Mouse (Mus musculus) bone marrow, adult 2 months (tissue): ENCODE measurements at regions not wholly inside any gene's neighbourhood (a gene's known extent, or its start where the extent isn't known, plus 50 kb on each side); places are given as distances from the start of the nearest gene placed in this dataset.

Experiments used
- H3K27ac ChIP-seq: fragments of 200-500 bp; 2 replicates; pipeline ENCODE4 v1.5.1; 2012; ENCODE audit warnings: low read depth, mild to moderate bottlenecking, control low read depth, inconsistent platforms, low read length; ENCODE audit not compliant: control insufficient read depth, poor library complexity, insufficient read depth
- H3K4me1 ChIP-seq: fragments of 200-500 bp; 2 replicates; pipeline ENCODE4 v1.6.1; 2011; ENCODE audit warnings: low read length; ENCODE audit not compliant: control insufficient read depth, insufficient read depth
- H3K4me3 ChIP-seq: fragments of 200-500 bp; replicated peaks from 2 replicates; pipeline ENCODE3; 2011; ENCODE audit warnings: mild to moderate bottlenecking, low read depth, low read length, control low read depth; ENCODE audit not compliant: control insufficient read depth
- CTCF ChIP-seq: fragments of 200-500 bp; IDR thresholded peaks from 2 replicates; pipeline ENCODE4 v1.5.1; 2011; ENCODE audit warnings: low read length, control low read depth; ENCODE audit not compliant: control insufficient read depth, insufficient read depth
- POLR2A ChIP-seq: fragments of 200-500 bp; IDR thresholded peaks from 2 replicates; pipeline ENCODE4 v1.6.1; 2011; ENCODE audit warnings: low read depth, mild to moderate bottlenecking, control low read depth, low read length, borderline replicate concordance; ENCODE audit not compliant: control insufficient read depth
- WGBS: fragments of 180-500 bp; shearing (Covaris S2); methylation state at CpG from one replicate; pipeline ENCODE4 v1.1.7; 2018; 5-methylcytosine and 5-hydroxymethylcytosine counted together

GRCm38 (mm10) chr6:66101555-66102071 lies 149.2 kb downstream of the 4930544G11Rik start:
- TF ChIP-seq CTCF (no peak), POLR2A (no peak)
- Histone ChIP-seq H3K27ac (no peak overlapping the region), H3K4me3 (no peak overlapping the region), H3K4me1 (no peaks in the 10 kb centered on the region)
- 60% methylated on average over 3 of the region's 3 CpGs for WGBS

- Histone ChIP-seq H3K27ac (no peak overlapping the region), H3K4me1 (no peaks in the 10 kb centered on the region), H3K4me3 (no peak overlapping the region)
- WGBS = 80% methylated on average over 6 of the region's 6 CpGs
- no peak for TF ChIP-seq CTCF
- no peak for TF ChIP-seq POLR2A
Measured at GRCm38 (mm10) chr6:66114366-66114765, 162.0 kb downstream of the 4930544G11Rik start.

- no peaks in the 10 kb centered on the region for H3K4me1 ChIP-seq
- 78% methylated on average over 5 of the region's 5 CpGs for WGBS
- H3K4me3 ChIP-seq = no peak overlapping the region
- TF ChIP-seq POLR2A = no peak
- TF ChIP-seq CTCF = no peak
- H3K27ac ChIP-seq = no peak overlapping the region
Measured at GRCm38 (mm10) chr6:66121479-66122183, 169.2 kb downstream of the 4930544G11Rik start.

- Histone ChIP-seq H3K4me3 (no peak overlapping the region), H3K27ac (no peak overlapping the region), H3K4me1 (no peaks in the 10 kb centered on the region)
- 85% methylated on average over 1 of the region's 1 CpGs for WGBS
- no peak for TF ChIP-seq CTCF
- no peak for TF ChIP-seq POLR2A
Measured at GRCm38 (mm10) chr6:66124292-66124691, 171.9 kb downstream of the 4930544G11Rik start.

- 84% methylated on average over 3 of the region's 3 CpGs for WGBS
Measured at GRCm38 (mm10) chr6:66151786-66152185, 199.4 kb downstream of the 4930544G11Rik start.

GRCm38 (mm10) chr6:66154831-66155230 lies 202.4 kb downstream of the 4930544G11Rik start:
- WGBS = 74% methylated on average over 2 of the region's 2 CpGs
- Histone ChIP-seq H3K4me3 (no peak overlapping the region), H3K27ac (no peak overlapping the region), H3K4me1 (no peaks in the 10 kb centered on the region)
- TF ChIP-seq CTCF (no peak), POLR2A (no peak)

More at GRCm38 (mm10) chr6:66151786-66152185, 199.4 kb downstream of the 4930544G11Rik start:
- Histone ChIP-seq H3K4me1 (no peaks in the 10 kb centered on the region), H3K4me3 (no peak overlapping the region), H3K27ac (no peak overlapping the region)
- TF ChIP-seq CTCF (no peak), POLR2A (no peak)

GRCm38 (mm10) chr6:66160805-66161204 lies 208.4 kb downstream of the 4930544G11Rik start:
- Histone ChIP-seq H3K4me3 (no peak overlapping the region), H3K27ac (no peak overlapping the region), H3K4me1 (no peaks in the 10 kb centered on the region)
- TF ChIP-seq POLR2A (no peak), CTCF (no peak)
- 20% methylated on average over 2 of the region's 2 CpGs for WGBS

GRCm38 (mm10) chr6:66168913-66169312 lies 216.5 kb downstream of the 4930544G11Rik start:
- Histone ChIP-seq H3K4me3 (no peak overlapping the region), H3K4me1 (no peaks in the 10 kb centered on the region), H3K27ac (no peak overlapping the region)
- 70% methylated on average over 3 of the region's 3 CpGs for WGBS
- TF ChIP-seq POLR2A (no peak), CTCF (no peak)

GRCm38 (mm10) chr6:66197990-66198389 lies 245.6 kb downstream of the 4930544G11Rik start:
- Histone ChIP-seq H3K4me1 (no peaks in the 10 kb centered on the region), H3K4me3 (no peak overlapping the region), H3K27ac (no peak overlapping the region)
- 81% methylated on average over 1 of the region's 1 CpGs for WGBS
- TF ChIP-seq CTCF (no peak), POLR2A (no peak)
